Mouse (Mus musculus) monocyte, adult 59 days (primary cell): Measurements from ENCODE around the gene Vmn1r63. TPM values are rescaled to one million over a fixed set of nuclear protein-coding genes. Genes with fewer than 3 reads are reported as not detected.

Experiments
- total RNA-seq, 2 experiments: library from RNA; stranded (reverse); gene quantifications; one replicate each; pipeline ENCODE4 v1.2.4; 2023

Vmn1r63 gene
- total RNA-seq, result not detected

GRCm38 (mm10) chr7:5805345-5805744 lies at the start of gene Vmn1r63:
Gene Vmn1r63 (minus strand): TSS chr7:5805445.

Other genes starting within 250 kb of the Vmn1r63 start
- not detected for gene Vmn1r61, start 192.2 kb downstream of the Vmn1r63 start, total RNA-seq
- not detected for gene Vmn1r62, start 131.8 kb downstream of the Vmn1r63 start, total RNA-seq
- gene Vmn1r64, start 79.1 kb upstream of the Vmn1r63 start, total RNA-seq, result not detected
- gene Vmn1r65, start 205.6 kb upstream of the Vmn1r63 start, total RNA-seq, result not detected
- gene Nlrp4c, start 239.7 kb upstream of the Vmn1r63 start, total RNA-seq, result not detected